Mouse (Mus musculus) kidney, embryonic 15.5 days (tissue): ENCODE measurements around the gene Plg. TPM values are rescaled to one million over a fixed set of nuclear protein-coding genes. Genes with fewer than 3 reads are reported as not detected.

Source experiments
- ATAC-seq: fragments of 200-750 bp; cut with Nextera tagmentation; replicated peaks from 2 replicates; pipeline ENCODE4 v1.8.0; 2017; ENCODE audit warnings: moderate TSS enrichment; ENCODE audit not compliant: low FRiP score
- H3K27ac ChIP-seq: fragments of 300-500 bp; sonication (generic); 2 replicates; pipeline ENCODE4 v1.5.1; 2015; ENCODE audit warnings: mild to moderate bottlenecking, inconsistent platforms
- H3K27me3 ChIP-seq: fragments of 300-500 bp; sonication (generic); 2 replicates; pipeline ENCODE4 v1.6.1; 2015; ENCODE audit warnings: inconsistent platforms
- H3K36me3 ChIP-seq: fragments of 300-500 bp; sonication (generic); 2 replicates; pipeline ENCODE4 v1.6.1; 2015; ENCODE audit warnings: inconsistent platforms
- H3K4me1 ChIP-seq: fragments of 300-500 bp; sonication (generic); 2 replicates; pipeline ENCODE4 v1.6.1; 2015; ENCODE audit warnings: inconsistent platforms
- H3K4me2 ChIP-seq: fragments of 300-500 bp; sonication (generic); 2 replicates; pipeline ENCODE4 v1.6.1; 2015; ENCODE audit warnings: moderate library complexity, mild to moderate bottlenecking, inconsistent platforms
- H3K4me3 ChIP-seq: fragments of 300-500 bp; sonication (generic); replicated peaks from 2 replicates; pipeline ENCODE4 v1.5.1; 2015; ENCODE audit warnings: mild to moderate bottlenecking, inconsistent platforms
- H3K9ac ChIP-seq: fragments of 300-500 bp; sonication (generic); 2 replicates; pipeline ENCODE4 v1.6.1; 2015; ENCODE audit warnings: mild to moderate bottlenecking, inconsistent platforms
- H3K9me3 ChIP-seq: fragments of 300-500 bp; sonication (generic); replicated peaks from 2 replicates; pipeline ENCODE4 v1.6.1; 2016; ENCODE audit warnings: inconsistent platforms
- whole genome bisulfite sequencing: fragments of 180-500 bp; shearing (Covaris S2); methylation state at CpG from one replicate; pipeline ENCODE4 v1.1.7; 2015; ENCODE audit warnings: mixed read lengths; 5-methylcytosine and 5-hydroxymethylcytosine counted together
- polyA plus RNA-seq: library from polyadenylated mRNA; unstranded; fragments of >200 nt; fragmentation: Nextera tagmentation; extraction: Ambion mirVana; gene quantifications from 2 replicates; pipeline ENCODE4 v1.2.1, GENCODE M21; 2015

Plg gene
- polyA plus RNA-seq, 1 experiment from 2014 or later, result 3.6 TPM

DNA sequence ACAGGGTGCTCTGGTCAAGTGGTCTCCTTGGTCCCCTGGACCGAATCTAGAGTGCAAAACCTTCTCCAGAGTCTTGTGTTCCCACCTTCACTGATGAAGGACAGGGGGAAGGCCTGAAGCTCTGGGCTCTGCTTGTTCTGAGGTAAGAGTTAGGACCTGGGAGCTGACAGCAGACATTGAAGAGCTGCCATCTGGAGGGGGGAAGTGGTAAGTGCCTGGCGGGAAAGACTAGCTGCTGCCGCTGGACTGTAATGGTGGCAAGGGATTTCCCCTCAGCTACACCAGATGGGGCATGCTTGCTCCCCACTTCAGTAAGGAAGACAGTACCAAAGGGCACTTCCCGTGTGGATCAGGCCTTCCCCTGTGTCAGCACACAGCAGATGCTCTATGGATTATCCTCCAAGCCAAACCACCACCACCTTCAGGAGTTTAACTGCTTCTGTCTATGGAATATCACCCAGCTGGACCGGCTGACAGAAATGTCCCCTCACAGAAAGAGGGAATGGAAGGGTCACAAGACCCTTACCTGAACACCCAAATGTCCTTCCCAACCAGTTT is 11.0 kb upstream of the Plg start:
- 40% methylated on average over 5 of the region's 5 CpGs for WGBS
- Histone ChIP-seq H3K9ac (no peak overlapping the region), H3K9me3 (no peaks in the 10 kb centered on the region), H3K36me3 (no peaks in the 10 kb centered on the region), H3K4me1 (peaks cover 6% of the 10 kb centered on the region), H3K27ac (no peak overlapping the region), H3K4me2 (no peak overlapping the region), H3K27me3 (no peaks in the 10 kb centered on the region), H3K4me3 (no peak overlapping the region)
- ATAC-seq, result peak; percentile 82

DNA sequence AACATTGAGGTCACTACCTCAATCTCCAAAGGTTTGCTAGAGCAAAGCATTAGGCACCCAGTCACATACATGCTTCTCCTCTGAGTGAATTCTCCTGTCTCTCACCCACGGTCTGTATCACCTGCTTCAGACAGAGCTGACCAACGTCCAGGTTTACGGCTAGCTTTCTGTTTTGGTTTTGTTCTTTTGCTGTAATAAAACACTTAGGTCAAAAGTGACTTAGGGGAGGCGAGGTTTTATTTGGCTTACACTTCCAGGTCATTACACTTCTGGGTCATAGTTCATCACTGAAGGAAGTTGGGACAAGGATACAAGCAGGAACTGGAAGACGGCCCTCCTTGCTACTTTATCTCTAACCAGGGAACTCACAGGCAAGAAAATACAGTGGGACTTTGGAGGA is 9.0 kb upstream of the Plg start:
- Histone ChIP-seq H3K36me3 (no peaks in the 10 kb centered on the region), H3K9ac (no peak overlapping the region), H3K27ac (no peak overlapping the region), H3K4me1 (peaks cover 6% of the 10 kb centered on the region), H3K4me3 (no peak overlapping the region), H3K9me3 (no peaks in the 10 kb centered on the region), H3K4me2 (no peak overlapping the region), H3K27me3 (no peaks in the 10 kb centered on the region)
- 19% methylated on average over 5 of the region's 5 CpGs for WGBS
- ATAC-seq, result no peak

DNA sequence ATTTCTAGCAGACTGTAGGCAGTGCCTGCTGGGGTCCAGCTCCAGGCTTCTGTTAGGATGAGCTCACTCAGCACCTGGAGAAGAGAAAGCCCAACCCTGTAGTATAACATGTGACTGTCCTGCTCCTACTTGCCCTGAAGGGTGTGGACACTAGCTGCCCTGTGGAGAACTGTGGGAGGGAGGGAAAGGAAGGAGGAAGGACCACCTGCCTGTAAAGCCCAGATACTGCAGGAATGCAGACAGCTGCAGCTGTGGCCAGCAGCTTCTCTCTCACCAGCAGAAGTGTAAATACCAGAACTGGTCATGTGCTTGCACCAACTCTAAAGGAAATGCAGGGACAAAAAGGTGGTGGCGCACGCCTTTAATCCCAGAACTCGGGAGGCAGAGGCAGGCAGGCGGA is 8.1 kb upstream of the Plg start:
- ATAC-seq, result no peak
- H3K9me3 ChIP-seq, result no peaks in the 10 kb centered on the region
- WGBS, result 82% methylated on average over 4 of the region's 4 CpGs

DNA sequence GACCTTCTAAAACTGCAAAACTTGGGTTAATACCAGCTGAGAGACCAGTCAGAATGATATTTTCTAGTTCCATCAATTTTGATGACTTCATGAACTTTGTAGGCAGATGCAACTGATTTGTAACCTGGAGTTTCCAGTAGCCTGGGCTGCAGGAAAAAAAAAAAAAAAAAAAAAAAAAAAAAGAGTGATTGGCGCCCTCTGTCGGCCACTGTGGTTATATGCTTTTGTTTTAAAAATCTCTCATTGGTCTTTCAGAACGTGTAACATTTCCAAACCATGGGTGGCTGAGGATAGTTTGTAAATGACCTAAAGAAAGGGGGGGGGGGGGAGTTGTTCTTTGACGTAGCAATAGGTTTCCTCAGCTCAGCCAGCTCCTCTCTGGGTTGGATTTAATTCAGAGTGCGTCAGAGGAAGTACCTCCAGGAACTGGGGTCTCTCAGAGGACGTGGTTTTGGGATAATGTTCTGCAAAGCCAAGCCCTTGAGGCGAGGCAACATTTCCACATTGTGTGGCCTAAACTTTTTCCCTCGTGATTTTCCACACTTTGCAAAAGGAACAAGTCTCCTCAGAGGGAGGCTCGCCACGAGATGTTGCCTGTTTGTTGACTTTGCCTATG is 7.0 kb upstream of the Plg start:
- Histone ChIP-seq H3K27me3 (no peaks in the 10 kb centered on the region), H3K4me2 (peak overlapping the region; percentile 35), H3K9ac (no peak overlapping the region), H3K36me3 (no peaks in the 10 kb centered on the region), H3K27ac (no peak overlapping the region), H3K4me1 (peaks cover 6% of the 10 kb centered on the region), H3K4me3 (no peak overlapping the region), H3K9me3 (no peaks in the 10 kb centered on the region)
- WGBS, result 38% methylated on average over 10 of the region's 10 CpGs
- ATAC-seq, result no peak

More for the DNA sequence above, 8.1 kb upstream of the Plg start:
- Histone ChIP-seq H3K27me3 (no peaks in the 10 kb centered on the region), H3K36me3 (no peaks in the 10 kb centered on the region), H3K27ac (no peak overlapping the region), H3K9ac (no peak overlapping the region), H3K4me2 (no peak overlapping the region), H3K4me3 (no peak overlapping the region), H3K4me1 (peaks cover 6% of the 10 kb centered on the region)

DNA sequence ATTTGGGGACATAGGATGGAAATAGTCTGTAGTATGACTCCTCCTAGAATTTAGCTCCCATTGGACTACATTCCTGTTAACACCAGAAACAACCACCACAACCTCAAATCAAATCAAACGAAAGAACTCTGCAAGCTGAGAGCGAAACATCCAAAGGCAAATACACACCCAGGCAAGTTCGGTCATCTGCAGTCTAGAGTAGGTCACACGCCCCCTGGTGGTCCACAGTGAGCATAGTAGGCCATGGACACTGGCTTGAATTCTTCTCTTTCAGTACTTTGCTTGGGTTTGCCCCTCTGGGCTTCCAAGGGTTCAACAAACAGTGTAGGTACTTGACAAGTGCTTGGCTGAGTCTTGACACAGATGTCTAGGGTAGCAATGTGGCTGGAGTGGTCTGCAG is 6.4 kb upstream of the Plg start:
- Histone ChIP-seq H3K9me3 (no peaks in the 10 kb centered on the region), H3K27me3 (no peaks in the 10 kb centered on the region), H3K27ac (no peak overlapping the region), H3K4me1 (peaks cover 6% of the 10 kb centered on the region), H3K36me3 (no peaks in the 10 kb centered on the region), H3K4me3 (no peak overlapping the region), H3K9ac (no peak overlapping the region), H3K4me2 (peak overlapping the region; percentile 35)
- no peak for ATAC-seq
- WGBS, result 24% methylated on average over 4 of the region's 4 CpGs

DNA sequence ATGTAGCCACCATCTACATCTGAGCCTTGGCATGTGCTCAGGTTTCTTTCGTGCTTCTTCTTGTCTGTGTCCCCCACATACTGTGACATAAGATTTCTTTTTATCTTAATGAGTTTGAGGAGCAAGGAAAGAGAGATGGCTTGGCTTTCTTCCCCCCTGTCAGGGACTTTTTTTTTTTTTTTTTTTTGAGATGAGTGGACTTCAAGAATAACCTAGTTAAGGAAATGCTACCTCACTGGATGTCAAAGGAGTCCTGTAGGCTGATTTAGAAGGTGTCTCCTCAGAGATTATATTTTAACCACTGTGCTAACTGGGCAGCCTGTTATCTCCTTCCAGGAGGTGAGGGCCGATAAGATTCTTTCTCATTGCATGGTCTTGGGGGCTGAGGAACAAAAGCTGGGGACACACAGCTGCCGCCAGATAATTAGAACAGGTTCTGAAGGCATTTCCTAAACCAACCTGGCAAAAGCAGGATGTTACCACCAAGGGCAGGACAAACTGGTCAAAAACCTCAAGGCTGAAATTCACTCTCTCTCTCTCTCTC is 4.7 kb upstream of the Plg start:
- H3K27me3 ChIP-seq, result no peaks in the 10 kb centered on the region
- no peak for ATAC-seq
- WGBS, result 67% methylated on average over 3 of the region's 3 CpGs
- H3K36me3 ChIP-seq, result no peaks in the 10 kb centered on the region
- H3K4me2 ChIP-seq, result no peak overlapping the region
- no peak overlapping the region for H3K9ac ChIP-seq
- H3K27ac ChIP-seq, result no peak overlapping the region
- no peak overlapping the region for H3K4me3 ChIP-seq
- no peaks in the 10 kb centered on the region for H3K9me3 ChIP-seq
- H3K4me1 ChIP-seq, result peaks cover 6% of the 10 kb centered on the region

DNA sequence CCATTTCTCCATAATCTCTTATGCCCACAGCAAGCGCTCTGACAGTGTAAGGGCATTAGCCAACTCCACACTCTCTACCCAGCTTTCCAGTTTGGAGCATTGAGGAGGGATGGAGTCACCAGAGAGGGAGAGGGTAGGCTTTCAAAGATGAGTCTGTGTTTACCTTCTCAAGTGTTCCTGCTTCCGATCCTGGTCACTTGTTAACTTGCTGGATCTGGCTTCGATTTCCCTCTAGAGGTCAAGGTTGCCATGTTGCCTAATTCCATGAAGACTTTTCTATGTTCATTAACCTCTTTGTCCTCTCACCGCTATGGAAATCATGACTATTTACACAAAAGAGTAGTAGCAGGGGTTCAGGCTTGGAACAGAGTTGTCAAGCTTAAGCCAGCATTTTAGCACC is 1.9 kb downstream of the Plg start:
- Histone ChIP-seq H3K27me3 (no peaks in the 10 kb centered on the region), H3K9ac (no peak overlapping the region), H3K4me2 (no peak overlapping the region), H3K4me3 (no peak overlapping the region), H3K9me3 (no peaks in the 10 kb centered on the region), H3K36me3 (no peaks in the 10 kb centered on the region), H3K27ac (no peak overlapping the region), H3K4me1 (no peaks in the 10 kb centered on the region)
- no peak for ATAC-seq
- WGBS, result 79% methylated on average over 4 of the region's 4 CpGs

DNA sequence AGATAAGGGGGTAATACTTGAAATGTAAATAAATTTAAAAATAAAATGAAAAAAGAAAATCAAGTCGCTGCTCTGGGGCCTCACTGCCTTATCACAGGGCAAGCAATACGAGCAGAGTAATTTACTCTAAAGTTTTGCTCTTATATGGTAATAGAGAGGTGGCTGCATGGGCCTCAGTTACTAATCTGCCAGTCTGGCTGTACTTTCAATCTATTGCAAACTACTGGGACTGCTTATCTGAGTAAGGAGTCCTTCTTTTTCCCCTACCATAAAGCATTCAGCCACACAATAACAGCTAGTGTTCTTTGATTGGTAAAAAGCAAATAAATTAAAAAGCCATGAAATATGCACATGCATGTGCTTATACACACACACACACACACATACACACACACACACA is 3.2 kb downstream of the Plg start:
- no peak overlapping the region for H3K4me3 ChIP-seq
- no peaks in the 10 kb centered on the region for H3K36me3 ChIP-seq
- 77% methylated on average over 2 of the region's 2 CpGs for WGBS
- H3K9me3 ChIP-seq, result no peaks in the 10 kb centered on the region
- H3K27ac ChIP-seq, result no peak overlapping the region
- ATAC-seq, result no peak
- H3K9ac ChIP-seq, result no peak overlapping the region
- H3K4me1 ChIP-seq, result no peaks in the 10 kb centered on the region
- H3K27me3 ChIP-seq, result no peaks in the 10 kb centered on the region
- H3K4me2 ChIP-seq, result no peak overlapping the region

DNA sequence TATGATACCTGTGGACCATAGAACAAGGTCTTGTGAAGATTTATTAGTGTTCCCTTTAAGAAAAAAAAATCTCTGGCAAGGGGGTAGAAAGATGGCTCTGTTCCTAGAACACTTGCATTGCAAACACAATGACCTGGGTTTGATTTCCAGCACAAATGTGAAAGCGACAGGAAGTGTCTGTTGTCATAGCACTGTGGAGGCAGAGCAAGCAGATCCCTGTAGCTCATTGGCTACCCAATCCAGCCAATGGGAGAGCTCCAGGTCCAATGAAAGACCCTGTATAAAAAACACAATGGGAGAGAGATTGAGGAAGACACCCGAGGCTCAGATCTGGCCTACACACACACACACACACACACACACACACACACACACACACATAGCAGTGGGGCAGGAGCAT is 4.1 kb downstream of the Plg start:
- no peak overlapping the region for H3K4me2 ChIP-seq
- no peak overlapping the region for H3K9ac ChIP-seq
- no peak for ATAC-seq
- no peaks in the 10 kb centered on the region for H3K36me3 ChIP-seq
- 47% methylated on average over 2 of the region's 2 CpGs for WGBS
- H3K9me3 ChIP-seq, result no peaks in the 10 kb centered on the region
- no peaks in the 10 kb centered on the region for H3K27me3 ChIP-seq
- H3K4me3 ChIP-seq, result no peak overlapping the region
- no peaks in the 10 kb centered on the region for H3K4me1 ChIP-seq
- no peak overlapping the region for H3K27ac ChIP-seq

DNA sequence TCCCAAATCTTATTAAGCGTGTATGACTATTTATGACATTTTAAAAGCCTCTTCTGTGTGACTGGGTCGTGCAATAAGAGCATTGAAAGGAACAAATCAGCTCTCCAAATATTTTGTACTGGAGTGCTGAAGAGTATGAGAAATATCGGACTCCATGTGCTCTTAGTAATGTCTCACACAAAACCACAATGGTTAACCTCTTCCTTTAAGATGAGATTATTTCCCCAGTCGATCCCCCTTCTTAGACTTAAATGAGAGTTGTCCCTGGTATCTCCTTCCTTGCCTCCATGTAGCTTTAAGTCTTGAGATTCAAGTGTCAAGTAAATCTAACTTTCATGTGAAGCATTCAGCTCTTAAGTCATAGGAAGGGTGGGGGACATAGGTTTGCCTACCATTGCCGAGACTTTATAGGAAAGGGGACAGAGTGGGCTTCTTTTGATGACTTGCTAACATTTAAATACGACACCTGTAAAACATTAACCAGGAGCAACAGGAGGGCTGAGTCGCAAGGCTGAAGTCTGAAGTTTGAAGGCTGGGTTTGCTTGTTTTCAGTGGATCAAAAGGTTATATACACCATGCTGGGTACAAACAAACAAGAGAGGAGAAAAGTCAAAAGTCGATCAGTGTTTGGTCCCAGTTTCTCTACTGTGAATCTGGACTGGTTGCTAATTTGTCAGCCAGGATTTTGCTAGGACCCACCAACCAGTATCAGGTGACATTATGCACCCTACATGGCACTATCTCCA is 6.8 kb downstream of the Plg start:
- Histone ChIP-seq H3K4me2 (no peak overlapping the region), H3K27me3 (no peaks in the 10 kb centered on the region), H3K27ac (no peak overlapping the region), H3K4me3 (no peak overlapping the region), H3K9ac (no peak overlapping the region), H3K4me1 (no peaks in the 10 kb centered on the region), H3K9me3 (no peaks in the 10 kb centered on the region), H3K36me3 (no peaks in the 10 kb centered on the region)
- 73% methylated on average over 8 of the region's 8 CpGs for WGBS
- ATAC-seq, result no peak

DNA sequence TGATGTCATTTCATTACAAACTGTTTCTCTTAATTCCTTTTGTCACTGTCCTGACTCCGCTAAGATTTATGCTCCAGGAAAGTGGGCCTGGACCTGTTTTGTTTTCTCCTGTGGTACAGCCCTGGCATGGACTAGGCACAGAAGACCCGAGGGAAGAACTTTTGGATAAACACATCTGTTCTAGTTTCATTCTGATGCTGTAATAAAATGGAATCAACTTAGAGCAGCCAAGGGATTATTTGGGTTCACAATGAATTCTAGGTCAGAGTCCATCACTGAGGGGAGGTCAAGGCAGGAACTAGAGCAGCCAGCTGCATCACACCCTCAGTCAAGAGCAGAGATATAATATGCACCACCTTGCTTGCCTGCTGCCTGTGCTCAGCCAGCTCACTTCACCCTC is 9.4 kb downstream of the Plg start:
- ATAC-seq, result no peak
- Histone ChIP-seq H3K27ac (no peak overlapping the region), H3K9ac (no peak overlapping the region), H3K9me3 (0 out of 2 replicates have a peak, but pooled peaks cover 4% of the 10 kb centered on the region), H3K4me2 (no peak overlapping the region), H3K4me1 (no peaks in the 10 kb centered on the region), H3K4me3 (no peak overlapping the region), H3K36me3 (no peaks in the 10 kb centered on the region), H3K27me3 (no peaks in the 10 kb centered on the region)
- 61% methylated on average over 2 of the region's 2 CpGs for WGBS

DNA sequence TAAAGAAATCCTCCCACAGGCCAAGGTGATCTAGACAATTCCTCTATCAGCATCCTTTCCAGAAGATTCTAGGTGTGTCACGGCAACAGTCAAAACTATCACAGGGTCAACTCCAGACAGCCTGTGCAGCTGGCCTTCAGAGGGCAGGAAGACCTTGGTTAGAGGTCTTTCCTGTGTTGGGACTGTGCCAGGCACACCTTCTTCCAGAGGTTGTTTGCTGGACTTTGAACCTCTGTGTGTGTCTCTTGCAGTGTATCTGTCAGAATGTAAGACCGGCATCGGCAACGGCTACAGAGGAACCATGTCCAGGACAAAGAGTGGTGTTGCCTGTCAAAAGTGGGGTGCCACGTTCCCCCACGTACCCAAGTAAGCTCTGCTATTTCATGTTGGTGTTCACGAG is 9.8 kb downstream of the Plg start:
- Histone ChIP-seq H3K36me3 (no peaks in the 10 kb centered on the region), H3K9ac (no peak overlapping the region), H3K27me3 (no peaks in the 10 kb centered on the region), H3K4me2 (no peak overlapping the region), H3K9me3 (0 out of 2 replicates have a peak, but pooled peaks cover 4% of the 10 kb centered on the region), H3K4me3 (no peak overlapping the region), H3K4me1 (no peaks in the 10 kb centered on the region), H3K27ac (no peak overlapping the region)
- no peak for ATAC-seq
- WGBS, result 84% methylated on average over 7 of the region's 7 CpGs
